Mouse (Mus musculus) mature B cell (primary cell): ENCODE results near the gene Adgrf4.

Experiments used
- in situ Hi-C: fragments of 300-500 bp; cut with MboI; formaldehyde crosslinking; loops from 2 replicates; pipeline ENCODE4 v1.14.3; 2019

Adgrf4 gene

DNA sequence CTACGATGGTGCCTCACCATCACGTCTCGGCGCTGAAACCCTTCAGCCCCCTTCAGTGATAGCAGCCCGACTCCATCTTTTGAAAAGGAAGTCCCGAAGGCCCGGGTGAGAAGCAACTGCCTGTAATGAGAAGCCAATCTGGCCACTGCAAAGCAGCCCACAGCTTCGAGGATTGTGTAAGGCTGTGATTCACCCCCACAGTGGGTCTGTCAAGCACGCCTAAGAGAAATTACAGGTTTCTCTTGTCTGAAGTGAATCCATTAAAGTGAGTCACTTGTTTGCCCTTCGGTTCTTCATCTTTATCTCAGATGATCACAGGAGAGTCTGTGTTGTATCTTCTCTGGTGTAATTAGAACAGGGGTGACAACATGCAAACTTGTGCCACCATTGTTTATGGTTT, at the start of gene Adgrf4:
TSS of gene Adgrf4 (minus strand) at position 149 of the 400 bp plus-strand sequence.
- in situ Hi-C loops, result no loop called here

DNA sequence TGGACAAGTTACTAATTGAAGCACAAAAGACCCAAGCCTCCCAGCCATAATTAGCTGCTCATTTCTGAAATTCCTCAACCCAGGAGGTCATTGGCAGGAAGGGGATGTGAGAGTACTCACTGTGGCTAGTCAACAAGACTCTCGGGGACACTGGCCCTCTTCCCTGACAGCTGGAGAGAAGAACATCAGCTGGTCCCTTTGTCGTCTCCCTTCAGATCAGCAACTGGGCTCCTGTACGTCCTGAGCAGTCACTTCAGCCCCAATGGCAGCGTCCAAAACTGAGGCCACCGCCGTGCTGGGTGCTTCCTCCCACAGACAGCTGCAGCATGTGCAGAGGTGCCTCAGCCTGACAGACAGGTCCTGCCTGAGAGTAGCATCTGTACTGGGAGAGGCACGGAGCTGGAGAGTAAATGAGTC, 49.7 kb upstream of the Adgrf4 start, which contains the start of gene Adgrf2:
TSS of gene Adgrf2 (minus strand) at position 379 of the 417 bp plus-strand sequence.
- in situ Hi-C loops, result no loop called here

DNA sequence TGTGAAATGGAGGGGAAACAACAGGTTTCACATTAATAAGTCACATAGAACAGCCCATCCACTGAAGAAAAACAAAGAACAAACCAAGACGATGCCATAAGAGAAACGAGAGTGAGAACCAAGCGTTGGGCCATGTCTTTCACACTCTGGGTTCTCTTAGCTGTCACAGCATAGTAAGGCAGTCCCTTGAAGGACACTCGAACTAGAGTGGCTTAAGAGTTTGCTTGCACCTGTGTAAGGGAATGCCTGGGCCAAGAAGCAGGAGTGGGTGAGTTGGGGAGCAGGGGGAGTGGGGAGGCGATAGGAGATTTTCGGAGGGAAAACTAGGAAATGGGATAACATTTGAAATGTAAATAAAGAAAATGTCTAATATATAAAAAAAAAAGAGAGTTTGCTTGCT, 46.7 kb upstream of the Adgrf4 start:
- in situ Hi-C loops, result no loop called here

DNA sequence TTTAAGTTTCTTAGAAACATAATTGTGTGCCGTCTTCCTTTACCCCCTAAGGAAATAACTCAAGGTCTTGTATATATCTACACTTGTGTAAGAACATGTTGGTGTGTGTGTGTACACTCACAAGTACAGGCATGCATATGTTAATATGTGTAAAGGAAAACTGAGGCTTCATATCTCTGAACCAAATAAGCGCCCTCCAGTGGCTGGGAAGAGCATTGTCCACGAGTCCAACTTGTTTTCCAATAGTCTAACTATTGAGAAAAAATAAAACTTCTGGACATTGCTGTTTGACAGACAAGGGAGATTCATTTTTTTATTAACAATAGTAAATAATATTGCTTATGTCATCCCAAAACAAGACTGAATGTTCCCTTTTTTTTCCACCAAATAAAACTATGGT, 25.1 kb upstream of the Adgrf4 start:
- in situ Hi-C loops, result no loop called here

DNA sequence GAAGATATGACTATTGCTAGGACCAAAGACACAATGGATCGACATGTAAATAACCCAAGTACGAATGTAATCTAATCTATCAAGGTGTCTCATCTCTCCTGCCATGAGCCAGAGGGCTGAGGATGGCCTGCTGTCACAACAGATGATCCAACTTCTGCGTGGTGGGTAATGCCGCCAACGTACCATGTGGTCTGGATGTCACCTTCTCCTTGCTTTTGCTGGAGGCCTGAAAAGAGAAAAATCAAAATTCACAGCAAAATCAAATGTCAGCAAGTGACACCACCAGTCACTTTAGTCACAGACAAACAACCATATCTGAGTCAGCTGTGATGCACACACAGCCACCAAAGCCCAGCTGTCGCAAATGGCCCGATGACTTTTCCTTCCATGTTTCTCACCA, 22.9 kb upstream of the Adgrf4 start:
- in situ Hi-C loops, result no loop called here

DNA sequence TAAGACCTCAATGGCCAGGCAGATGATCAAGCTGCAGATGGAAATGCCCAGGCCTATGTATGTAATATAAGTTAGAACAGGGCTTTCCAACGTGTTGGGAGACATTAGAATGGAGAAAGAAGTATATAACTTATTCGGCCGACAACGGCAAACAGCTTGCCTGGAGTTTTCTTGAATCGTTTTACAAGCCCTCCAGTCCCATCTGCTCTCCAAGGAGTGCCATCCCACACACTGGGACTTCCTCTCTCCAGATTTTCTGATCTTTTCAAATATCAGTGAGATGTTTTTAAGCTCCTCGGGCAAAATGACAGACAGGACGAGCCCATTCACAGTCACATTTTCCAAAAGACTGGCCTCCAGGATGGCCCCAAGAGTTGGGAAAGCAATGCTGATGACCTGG, 18.6 kb upstream of the Adgrf4 start:
- in situ Hi-C loops, result no loop called here

DNA sequence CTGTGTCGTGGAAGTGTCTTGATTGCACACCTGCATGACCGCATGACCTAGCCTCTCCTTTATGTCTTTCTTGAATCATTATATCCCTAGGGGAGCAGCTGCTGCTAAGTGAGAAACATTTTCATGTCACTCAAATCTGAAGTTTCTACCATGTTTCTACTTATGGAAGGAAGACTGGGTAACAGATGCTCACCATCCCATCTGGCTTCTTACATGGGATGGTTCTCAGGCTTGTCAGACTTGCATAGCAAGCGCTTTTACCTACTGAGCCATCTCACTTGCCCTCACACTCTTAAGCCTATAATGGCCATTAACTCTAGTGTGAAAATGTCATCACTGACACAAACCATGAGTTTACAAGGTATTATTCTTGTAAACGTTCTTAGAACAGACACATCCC, 13.5 kb upstream of the Adgrf4 start:
- in situ Hi-C loops, result no loop called here

DNA sequence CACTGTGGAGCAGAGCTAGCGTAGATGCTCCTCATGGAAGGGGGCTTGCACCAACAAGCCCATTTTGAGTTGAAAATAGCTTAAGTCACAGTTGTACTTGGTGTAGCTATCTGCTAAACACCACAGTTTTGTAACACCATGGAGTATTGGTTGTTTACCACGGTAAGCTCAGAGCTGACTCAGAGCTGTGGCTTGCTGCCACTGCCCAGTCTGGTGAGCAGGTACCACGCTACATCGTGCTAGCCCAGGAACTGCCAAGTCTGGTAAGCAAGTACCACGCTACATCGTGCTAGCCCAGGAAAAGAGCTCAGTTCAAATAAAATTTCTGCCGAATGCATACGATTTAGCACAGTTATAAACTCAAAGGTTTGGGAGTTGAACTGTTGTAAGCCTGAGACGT, 10.1 kb upstream of the Adgrf4 start:
- in situ Hi-C loops, result no loop called here

DNA sequence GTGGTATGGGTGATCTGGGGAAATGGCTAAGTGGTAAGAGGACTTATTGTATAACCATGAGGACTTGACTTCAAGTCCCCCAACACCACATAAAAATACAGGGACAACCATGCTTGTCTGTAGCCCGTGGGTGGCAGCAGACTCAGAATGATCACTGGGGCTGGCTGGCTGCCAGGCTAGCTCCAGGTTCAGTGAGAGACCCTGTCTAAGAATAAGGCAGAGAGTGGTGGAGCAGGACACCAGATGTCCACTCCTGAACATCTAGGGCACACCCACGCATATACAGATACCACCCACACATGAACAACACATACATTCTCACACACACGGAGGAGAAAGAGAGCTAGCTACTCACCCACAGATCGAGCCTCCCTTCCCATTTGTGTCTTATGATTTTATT, 2.6 kb upstream of the Adgrf4 start:
- in situ Hi-C loops, result no loop called here

DNA sequence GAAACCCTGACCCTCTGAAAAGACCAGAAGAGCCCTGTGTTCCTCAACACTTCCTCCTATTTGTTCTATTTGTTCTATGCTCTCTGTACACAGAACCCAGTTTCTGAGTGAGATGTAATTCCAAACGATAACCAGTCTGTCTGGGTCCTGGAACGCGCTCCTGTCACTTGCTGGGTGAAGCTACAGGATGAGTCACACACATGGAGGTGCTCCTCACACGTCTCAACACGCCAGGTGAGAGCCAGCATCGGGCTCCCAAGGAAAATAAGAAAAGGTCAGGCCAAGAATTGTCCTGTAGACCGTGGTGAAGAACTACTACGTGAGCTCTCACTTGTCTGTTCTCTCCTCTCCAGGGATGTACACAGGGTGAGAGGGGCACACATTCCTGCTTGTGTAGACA, 1.6 kb downstream of the Adgrf4 start:
- in situ Hi-C loops, result no loop called here

DNA sequence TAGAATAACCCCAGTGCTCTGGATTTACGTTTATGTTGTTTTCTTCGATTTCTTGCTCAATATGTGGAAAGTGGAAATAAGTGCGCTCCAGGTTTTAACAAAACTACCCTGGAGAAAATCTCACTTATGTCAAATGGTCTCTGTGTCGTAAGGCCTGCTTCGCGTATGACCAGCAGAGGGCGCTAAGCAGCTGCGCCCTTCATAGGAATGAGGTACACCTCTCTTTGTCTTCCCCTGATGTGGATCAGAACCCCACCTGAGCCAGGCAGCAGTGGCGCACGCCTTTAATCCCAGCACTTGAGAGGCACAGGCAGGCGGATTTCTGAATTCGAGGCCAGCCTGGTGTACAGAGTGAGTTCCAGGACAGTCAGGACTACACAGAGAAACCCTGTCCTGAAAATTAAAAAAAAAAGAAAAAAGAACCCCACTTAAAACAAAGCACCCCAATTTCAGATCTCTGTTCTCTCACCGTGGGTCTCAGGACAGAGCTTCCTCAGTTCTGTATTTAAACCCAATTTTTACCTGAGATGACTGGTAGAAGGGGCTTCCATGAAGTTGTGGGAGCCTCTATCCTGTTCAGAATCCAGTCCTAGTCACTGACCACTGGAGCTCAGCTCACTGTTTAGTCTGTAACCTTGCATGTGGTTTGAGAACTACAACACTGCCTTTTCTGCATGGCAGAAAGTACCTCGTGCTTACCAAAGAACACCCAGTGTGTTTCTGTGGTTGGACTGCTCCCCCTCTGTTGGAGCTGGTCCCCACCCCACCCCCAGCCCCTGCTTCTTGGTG, 33.3 kb downstream of the Adgrf4 start:
- in situ Hi-C loops, result no loop called here

DNA sequence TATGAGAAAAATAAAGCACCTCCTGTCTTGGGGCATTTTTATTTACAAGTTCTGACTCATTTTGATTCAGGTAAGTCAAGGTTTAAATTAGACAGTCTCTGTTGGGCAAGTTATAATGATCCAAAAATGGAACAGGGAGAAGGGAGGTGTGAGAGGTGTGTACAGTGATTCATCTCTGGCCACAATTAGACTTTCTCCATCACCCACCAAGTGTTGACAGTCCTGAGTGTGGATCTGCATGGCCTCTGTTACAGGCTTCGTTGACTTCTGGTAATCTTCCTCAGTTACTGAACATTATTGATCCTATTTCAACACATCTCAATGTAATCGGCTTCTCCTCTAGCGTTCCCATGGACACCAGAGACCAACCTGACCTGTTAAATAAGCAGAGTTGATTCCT, 48.7 kb downstream of the Adgrf4 start:
- in situ Hi-C loops, result no loop called here

DNA sequence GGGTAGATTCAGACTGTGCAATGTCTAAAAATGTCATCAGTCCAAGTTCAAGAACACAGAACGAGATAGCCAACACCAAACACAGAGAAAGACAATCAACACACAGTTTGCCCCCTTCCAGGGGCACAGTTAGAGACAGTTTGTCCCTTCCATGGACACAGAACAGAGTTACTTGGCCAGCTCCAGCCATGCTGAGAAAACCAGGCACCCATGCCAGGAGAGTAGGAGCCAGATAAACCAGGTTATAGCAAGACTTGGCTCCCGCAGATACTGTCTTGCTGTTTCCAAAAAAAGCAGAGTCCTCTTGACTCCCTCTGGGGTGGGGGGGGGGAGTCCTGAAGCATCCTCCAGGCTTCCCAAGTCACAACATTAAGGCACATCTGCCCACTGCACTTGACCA, 61.9 kb downstream of the Adgrf4 start:
- in situ Hi-C loops, result no loop called here

DNA sequence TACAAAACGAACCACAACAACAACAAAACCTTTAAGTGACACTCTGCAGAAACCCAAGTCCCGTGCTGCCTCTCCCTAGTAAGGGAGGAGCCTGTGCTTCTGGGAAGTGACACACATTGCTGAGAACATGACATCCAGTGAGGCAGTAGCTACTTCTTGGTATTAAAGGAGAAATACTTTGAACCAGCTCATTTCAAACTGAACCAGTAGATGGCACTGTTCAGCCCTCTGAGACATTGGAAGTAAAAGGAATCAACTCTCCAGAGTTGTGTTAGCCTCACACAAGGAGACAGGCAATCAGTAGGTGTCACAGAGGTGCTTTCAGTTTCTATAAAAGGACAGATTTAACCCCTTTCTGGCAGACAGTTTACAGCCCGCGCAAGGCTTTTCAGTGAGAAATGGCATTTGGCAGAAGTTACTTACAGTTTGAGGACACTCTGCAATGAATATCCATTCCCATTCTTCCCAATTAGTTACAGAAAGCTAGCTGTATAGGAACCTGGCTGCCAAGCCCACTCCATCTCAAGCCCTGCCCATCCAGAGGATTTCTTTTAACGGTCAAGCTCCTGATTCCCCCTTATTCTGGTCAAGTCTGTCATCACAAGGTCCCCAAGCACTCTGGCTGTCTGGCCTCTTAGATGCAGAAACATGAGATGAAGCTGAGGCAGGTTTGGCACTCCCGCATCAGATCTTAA, 78.9 kb downstream of the Adgrf4 start:
- in situ Hi-C loops, result no loop called here

DNA sequence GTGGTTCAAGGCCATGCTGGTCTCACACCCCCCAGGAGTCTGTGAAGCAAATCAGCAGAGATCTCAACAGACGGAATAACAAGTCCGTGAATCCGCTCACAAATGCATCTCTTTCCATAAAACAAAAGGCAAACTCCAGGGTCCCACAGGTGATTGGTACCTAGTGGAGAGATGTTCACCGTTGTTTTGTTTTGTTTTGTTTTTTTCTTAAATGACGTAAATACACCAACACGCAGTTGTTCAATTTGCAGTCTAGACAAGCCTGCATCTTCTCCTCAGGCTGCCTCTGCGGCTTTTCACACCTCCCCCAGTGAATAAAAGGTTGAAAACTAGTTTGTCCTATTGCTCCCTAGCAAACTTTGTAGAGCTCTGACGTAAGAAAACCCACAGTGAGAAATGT, 80.8 kb downstream of the Adgrf4 start, which contains the start of gene Opn5:
TSS of gene Opn5 (minus strand) at position 101 of the 400 bp plus-strand sequence.
- in situ Hi-C loops, result no loop called here

DNA sequence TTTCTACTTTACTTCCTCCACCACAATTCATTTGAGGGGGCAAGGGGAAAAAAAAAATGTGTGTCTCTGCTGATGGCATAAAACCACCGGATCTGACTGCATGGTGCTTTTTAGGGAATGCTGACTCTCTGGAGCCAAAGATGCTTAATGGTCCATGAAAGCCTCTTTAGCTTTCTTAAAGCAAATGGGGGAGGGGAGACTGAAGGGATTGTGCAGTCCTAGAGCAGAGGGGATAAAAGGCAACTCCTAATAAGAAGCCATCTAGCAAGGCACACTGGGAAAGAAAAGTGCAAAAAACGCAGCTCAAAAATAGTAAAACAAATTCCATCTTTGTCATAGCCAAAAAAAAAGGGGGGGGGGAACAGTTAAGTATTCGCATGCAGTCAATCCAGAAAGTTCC, 83.8 kb downstream of the Adgrf4 start:
- in situ Hi-C loops, result no loop called here
